Mouse (Mus musculus): ENCODE data around the gene Coq2.

Coq2 gene

GRCm38 (mm10) chr5:100621876-100622508, 52.9 kb downstream of the Coq2 start:
- peak; percentile 90 for DNase-seq (ENCODE audit: low read depth, low spot score)

GRCm38 (mm10) chr5:100620952-100621351, 54.0 kb downstream of the Coq2 start:
- DNase-seq (ENCODE audit: low read depth, low spot score) = peak; percentile 61

DNA sequence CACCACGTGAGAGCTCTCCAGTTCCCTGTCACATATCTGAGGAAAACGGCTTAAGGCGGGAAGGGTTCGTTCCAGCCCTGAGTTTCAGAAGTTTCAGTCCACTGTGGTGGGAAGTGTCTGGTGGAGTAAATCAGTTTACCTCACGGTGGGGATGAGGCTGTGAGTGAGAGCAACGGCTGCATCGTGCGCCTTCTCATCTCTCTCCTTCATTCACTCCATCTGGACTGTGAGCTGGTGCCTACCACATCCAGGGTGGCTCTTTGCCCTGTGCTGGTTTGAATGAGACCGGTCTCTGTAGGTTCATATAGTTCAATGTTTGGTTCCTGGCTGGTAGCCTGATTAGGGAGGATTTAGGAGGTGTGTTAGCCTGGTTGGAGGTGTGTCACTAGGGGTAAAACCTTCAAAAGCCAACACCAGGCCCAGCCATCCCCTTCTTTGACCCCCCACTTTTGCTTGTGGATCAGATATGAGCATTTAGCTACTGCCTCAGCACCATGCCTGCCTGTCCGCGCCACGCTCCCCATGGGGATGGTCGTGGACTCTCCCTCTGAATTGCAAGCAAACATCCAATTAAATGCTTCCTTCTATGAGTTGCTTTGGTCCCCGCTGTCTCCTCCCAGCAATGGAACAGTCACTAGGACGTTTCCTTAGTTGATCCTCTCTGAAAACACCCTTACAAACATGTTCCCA, 55.2 kb downstream of the Coq2 start:
- DNase-seq (ENCODE audit: low read depth, low spot score) = no peak

DNA sequence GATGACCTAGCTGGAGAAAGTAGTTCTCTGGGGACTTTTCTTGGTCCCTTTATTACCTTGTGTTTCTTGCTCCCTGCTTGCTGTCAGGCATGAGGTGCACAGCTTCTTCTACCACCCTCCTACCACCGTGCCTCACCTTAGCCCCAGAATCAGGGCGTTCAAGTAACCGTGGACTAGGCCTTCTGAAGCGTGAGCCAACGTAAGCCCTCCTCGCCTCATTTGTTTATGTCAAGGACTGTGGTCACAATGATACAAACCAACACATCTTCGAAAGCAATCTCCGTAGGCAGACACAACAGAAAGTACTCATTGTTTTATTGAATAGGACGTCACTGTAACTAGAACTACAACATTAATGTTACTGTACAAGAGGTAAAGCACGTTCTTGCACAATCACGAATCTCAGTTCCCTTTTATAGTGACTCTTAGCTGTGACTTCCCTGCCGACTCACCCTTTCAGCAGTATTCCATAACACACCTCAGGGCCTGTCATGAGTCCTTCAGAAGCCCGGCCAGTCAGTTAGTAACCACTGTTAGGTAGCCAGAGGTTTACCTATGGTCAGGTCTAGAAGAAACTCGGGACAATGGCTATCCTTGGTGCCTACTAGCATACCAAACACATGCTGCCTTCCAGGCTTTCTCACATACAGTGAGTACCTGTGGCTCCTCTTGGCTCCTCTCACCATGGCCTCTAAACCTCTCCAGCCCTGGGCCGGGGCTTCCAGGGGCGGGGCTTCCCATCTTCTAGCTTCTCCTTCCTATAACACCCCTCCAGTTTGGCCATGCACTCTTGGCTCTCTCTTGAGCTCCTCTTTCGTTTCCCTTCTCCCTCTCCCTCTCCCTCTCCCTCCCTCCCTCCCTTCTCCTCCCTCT, 60.8 kb downstream of the Coq2 start:
- DNase-seq (ENCODE audit: low read depth, low spot score) = no peak

GRCm38 (mm10) chr5:100607868-100608267, 67.1 kb downstream of the Coq2 start:
- DNase-seq (ENCODE audit: low read depth, low spot score) = peak; percentile 63

DNA sequence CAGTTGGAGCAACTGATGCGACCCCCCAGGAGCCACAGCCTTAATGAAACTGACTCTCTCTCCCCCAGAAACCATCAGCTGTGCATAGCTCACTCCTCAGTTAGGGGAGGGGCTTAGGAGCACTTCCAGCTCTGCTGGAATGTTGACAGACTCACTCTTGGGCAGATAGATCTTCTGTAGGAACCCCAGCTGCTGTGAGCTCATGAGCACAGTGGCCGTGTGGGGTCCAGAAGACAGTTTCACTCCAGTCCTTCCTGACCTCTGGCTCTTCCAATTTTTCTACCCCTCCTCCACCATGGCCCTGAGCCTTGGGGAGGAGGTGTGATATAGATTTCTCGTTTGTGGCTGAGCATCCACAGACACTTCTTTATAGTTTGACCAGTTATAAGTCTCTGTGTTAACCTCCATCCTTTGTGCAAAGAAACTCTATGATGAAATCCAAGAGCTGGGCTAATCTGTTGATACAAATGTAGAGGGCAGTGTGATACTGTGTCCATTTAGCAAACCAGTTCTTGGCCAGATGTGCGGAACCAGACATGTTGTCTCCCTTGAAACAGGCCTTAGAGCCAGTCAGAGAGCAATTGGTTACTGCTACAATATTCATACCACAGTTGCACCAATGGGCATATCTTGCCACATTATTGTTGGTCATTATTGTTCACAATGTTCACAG, 67.7 kb downstream of the Coq2 start:
- DNase-seq (ENCODE audit: low read depth, low spot score) = peak; percentile 87

- peak; percentile 88 for DNase-seq (ENCODE audit: low read depth, low spot score)
These were observed 69.1 kb downstream of the Coq2 start for GRCm38 (mm10) chr5:100605828-100606229.
